Mouse (Mus musculus) liver, adult (tissue): Measurements from ENCODE around the gene Gatad2a.

Source experiments
- GATA4 ChIP-seq: IDR thresholded peaks from 2 replicates; pipeline ENCODE4 v1.6.1; 2014; ENCODE audit warnings: mild to moderate bottlenecking, low read length; ENCODE audit not compliant: insufficient replicate concordance

Gene Gatad2a

GRCm38 (mm10) chr8:69881261-69881865 is 114.8 kb downstream of the Gatad2a start:
- TF ChIP-seq GATA4 = no peak

DNA sequence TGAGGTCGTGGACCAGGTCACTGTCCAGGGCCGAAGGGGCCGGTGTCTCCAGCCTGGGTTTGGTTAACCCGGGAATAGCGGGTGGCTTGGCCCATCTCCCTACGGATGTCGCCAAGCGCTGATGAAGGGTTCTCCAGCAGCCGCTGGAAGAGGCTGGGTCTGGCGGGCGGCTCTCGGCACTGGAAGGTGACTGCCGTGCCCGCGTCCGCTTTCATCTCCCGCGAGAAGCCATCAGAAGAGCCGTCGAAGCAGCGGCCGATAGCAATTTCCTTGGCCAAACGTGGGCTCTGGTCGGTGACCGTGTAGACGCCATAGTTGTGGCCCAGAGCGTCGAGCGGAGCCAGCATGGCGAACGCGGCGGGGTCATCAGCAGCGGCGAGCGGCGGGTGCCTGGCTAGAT is 115.3 kb downstream of the Gatad2a start:
- no peak for TF ChIP-seq GATA4

GRCm38 (mm10) chr8:69879678-69880077 is 116.5 kb downstream of the Gatad2a start:
- TF ChIP-seq GATA4 = no peak

- TF ChIP-seq GATA4 = no peak
Measured at GRCm38 (mm10) chr8:69877992-69878391, 118.2 kb downstream of the Gatad2a start.

- TF ChIP-seq GATA4 = no peak
Measured at GRCm38 (mm10) chr8:69877396-69877795, 118.8 kb downstream of the Gatad2a start.

- TF ChIP-seq GATA4 = no peak
Measured at GRCm38 (mm10) chr8:69876967-69877366, 119.2 kb downstream of the Gatad2a start.

GRCm38 (mm10) chr8:69876097-69876496 is 120.1 kb downstream of the Gatad2a start:
- TF ChIP-seq GATA4 = no peak

DNA sequence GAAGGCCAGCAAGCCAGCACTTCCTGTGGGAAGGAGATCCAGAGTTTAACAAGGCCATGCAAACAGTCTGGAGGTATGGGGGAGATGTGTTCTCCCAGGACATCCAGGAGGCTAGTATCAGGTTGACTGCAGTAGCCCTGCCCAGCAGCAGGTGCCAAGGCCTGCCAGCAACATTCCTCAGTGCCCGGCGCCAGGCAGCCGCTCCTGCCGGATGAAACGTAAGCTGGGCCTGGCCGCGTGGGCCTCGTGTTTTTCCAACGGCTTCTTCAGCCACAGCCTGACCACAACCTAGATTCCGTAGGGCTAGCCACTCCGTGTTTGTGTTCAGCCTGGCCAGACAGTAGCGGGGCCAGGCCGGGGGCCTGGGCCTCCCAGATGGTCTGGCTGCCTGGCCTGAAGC is 121.5 kb downstream of the Gatad2a start:
- no peak for TF ChIP-seq GATA4

DNA sequence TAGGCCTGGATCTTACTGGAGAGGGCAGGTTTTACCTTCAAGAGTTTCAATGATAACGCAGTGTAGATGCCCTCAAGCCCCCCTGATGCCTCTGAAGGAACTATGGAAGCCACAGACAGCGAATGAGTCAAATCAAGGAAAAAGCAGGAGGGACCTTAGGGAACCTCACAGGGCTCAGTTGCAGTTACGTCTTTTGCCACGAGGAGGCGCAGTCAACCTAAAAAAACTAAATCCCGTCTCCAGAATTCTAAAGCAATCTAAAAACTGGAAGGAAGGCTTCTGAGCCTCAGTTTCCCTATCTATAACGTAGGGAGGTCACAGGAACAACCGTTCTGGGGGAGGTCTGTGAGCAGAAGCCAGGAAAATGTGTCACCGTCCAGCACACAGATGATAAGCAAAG is 122.0 kb downstream of the Gatad2a start:
- no peak for TF ChIP-seq GATA4

DNA sequence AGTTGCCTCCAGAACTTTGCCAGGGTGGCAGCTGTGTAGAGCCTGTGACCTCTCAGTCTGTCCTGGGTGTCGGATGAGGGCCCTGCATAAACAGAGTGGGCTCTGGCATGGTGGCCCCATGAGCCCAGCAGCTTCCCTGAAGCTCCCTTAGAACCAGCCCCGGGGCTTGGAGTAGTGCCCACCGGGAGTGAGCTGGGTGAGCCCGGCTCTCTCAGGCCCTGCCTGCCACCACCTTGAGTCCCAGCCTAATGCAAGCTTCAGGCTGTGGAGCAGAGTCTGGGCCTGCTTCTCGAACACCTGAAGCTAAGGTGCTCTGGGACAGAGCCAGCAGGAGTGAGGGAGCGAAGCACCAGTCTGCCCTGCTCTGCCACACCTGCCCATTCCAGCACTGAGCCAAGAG is 125.3 kb downstream of the Gatad2a start:
- TF ChIP-seq GATA4 = no peak

DNA sequence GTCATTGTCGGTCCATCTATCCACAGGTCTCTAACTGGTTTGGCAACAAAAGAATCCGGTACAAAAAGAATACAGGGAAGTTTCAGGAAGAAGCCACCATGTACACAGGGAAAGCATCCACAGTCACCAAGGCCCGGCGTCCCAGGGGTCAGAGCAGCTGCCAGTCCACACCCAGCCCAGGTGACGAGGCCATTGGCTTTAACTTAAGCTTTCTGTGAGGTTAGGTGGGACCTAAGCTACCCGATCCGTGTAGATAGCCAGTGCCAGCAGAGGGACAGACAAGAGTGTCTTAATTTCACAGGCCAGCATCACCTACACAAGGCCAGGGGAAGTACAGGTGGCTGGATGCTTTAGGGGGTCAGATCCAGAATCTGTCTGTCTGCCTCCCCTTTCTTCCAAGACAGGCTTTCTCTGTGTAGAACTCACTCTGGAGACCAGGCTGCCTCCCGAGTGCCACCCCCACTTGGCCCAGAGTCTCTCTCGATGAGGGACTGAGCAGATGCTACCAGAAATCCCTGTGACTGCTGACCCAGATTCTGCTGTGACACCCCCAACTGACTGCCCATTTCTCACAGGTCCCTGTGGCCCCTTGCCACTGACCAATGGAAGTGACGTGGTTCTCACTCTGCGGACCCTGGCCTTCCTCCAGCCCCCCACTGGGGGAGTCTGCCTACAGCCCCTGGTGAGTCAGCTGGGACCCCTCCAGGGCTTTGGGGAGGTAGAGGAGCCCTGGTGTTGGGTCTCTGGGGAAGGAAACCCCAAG is 126.0 kb downstream of the Gatad2a start:
- no peak for TF ChIP-seq GATA4

DNA sequence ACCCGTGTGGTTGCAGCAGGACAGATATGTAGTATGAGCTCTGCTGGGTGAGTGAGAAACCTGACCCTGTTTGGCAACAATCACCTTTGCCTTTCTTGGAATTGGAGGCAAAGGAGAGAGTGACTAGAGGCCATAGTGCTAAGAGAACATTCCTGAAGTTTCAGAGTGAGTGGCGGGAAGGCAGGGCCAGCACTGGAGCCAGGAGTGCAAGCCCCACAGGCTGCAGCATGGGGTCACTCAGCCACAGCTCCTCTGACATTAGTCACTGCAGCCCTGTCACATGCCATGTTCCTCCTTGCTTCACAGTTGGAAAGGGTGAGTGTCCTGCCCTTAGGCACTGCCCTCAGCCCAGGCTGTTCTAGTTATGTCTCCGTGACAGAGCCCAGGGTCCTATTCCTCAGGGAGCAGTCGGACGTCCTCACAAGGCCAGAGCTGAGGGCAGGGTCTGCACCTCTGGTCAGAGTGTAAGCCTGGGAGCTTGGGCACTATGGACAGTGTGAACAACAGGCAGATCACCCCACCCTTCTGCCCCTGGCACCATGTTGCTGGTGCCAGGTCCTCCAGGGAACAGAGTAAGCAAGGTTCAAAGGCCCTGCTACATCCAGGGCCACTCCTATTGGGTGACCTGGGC is 128.4 kb downstream of the Gatad2a start:
- no peak for TF ChIP-seq GATA4

- TF ChIP-seq GATA4 = no peak
Measured at GRCm38 (mm10) chr8:69864180-69864579, 132.0 kb downstream of the Gatad2a start.

- TF ChIP-seq GATA4 = no peak
Measured at GRCm38 (mm10) chr8:69863387-69864020, 132.7 kb downstream of the Gatad2a start.

GRCm38 (mm10) chr8:69861251-69861650 is 134.9 kb downstream of the Gatad2a start:
- TF ChIP-seq GATA4 = no peak

GRCm38 (mm10) chr8:69860807-69861206 is 135.4 kb downstream of the Gatad2a start:
- TF ChIP-seq GATA4 = no peak
